Mouse (Mus musculus) adrenal gland (tissue): ENCODE results near the gene Bcar1.

Source experiments
- intact Hi-C: fragments of 180-260 bp; cut with DNase I; formaldehyde crosslinking; loops from one replicate; pipeline ENCODE4 v1.15.1; 2025
- microRNA-seq, 2 experiments: library from miRNA; unstranded; fragments of <30 nt; microRNA quantifications; one replicate each; pipeline ENCODE4; 2019

The Bcar1 gene

DNA sequence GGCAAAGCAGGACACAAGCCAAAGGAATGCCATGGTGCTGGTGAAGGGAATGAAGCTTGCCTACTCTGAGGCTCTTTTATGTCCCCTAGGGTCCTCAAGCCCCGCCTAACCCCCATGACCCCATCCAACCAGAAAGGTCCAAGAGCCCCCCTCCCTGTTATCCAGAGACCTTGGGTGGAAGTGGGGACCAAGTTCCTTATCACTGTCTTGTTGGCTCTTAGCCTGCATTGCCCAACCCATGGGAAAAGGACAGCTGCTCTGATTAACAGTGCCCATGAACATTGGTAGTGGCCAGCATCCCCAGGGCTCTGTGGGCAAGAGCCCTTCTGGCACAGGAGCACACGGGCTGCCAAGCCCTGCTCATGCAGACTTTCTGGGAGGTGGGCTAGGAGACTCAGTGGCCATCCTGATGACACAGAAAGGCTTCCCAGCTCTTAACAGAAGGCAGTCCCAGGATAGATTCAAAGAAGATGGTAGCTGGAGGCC lies 52.6 kb downstream of the Bcar1 start, which contains the start of gene Ctrb1:
TSS of gene Ctrb1 (minus strand) at position 51 of the 486 bp plus-strand sequence.
- intact Hi-C loops = no loop called here

DNA sequence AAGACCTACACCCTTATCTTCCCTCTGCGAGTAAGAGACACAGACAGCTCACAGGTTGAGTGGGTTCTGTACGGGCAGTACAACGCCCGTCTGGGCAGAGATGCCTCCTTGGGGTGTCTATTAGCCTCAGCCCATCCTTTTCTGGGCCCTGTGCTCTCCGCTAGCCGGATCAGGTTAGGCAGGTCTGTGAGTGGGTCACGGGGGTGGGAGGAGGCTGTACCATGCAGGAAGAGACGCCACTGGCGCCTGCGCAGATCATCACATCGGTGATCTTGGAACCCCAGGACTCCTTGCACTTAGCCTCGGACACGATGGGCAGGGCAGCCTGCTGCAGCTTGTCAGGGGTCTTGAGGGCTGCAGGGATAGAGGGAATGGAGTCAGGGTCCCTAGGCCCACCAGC lies 56.7 kb downstream of the Bcar1 start:
- intact Hi-C loops = no loop called here

DNA sequence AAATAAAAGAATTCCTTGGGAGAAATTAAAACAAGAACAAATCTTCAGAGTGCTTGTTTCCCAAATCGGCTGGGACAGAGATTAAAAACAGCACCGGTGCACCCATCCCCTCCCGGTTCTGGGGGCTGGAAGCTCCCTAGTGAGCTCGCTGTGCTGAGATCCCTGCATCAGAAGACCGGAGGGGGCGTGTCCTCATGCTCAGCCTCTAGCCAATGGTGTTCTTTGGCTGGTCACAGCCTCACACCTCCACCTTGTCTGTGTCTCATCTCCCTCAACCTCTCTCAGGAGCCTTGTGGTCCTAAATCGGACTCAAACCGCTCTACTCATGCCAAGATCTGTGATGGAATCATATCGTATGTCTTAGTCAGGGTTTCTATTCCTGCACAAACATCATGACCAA lies 61.1 kb downstream of the Bcar1 start:
- intact Hi-C loops = no loop called here

GRCm38 (mm10) chr8:111681153-111681552 lies 62.5 kb downstream of the Bcar1 start:
- intact Hi-C loops = no loop called here

DNA sequence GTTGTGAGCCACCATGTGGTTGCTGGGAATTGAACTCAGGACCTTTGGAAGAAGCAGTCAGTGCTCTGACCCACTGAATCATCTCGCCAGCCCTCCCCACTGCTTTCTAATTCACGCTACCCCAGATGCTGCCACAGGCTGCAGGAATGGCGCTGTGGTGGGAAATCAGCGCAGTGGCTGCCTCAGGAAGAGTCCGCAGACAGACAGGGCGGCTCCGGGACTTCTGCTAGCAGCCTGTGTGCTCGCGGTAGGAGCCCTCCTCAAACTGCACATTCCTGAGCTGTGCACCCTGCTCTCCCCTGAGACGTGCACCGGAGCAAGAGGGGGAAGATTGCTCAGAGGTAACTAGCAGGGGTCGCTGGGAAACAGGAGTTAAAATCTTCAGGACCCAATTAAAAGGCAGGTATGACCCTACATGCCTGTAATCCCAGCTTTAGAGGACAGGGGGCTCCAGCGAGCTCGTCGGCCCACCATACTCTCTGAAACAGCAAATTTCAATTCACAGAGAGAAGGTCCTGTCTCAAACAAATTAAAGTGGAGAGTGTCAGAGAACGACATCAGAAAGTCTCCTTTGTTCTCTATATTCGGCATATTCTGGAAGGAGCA lies 63.1 kb downstream of the Bcar1 start:
- intact Hi-C loops = no loop called here

- intact Hi-C loops = loop anchor here (1.0 kb wide), 1 partner anchor 145 kb away; no protein-coding TSS in a partner anchor
Measured at GRCm38 (mm10) chr8:111678848-111679247, 64.8 kb downstream of the Bcar1 start.

- intact Hi-C loops = loop anchor here (1.0 kb wide), 1 partner anchor 146 kb away; no protein-coding TSS in a partner anchor
Measured at GRCm38 (mm10) chr8:111678111-111678510, 65.5 kb downstream of the Bcar1 start.

DNA sequence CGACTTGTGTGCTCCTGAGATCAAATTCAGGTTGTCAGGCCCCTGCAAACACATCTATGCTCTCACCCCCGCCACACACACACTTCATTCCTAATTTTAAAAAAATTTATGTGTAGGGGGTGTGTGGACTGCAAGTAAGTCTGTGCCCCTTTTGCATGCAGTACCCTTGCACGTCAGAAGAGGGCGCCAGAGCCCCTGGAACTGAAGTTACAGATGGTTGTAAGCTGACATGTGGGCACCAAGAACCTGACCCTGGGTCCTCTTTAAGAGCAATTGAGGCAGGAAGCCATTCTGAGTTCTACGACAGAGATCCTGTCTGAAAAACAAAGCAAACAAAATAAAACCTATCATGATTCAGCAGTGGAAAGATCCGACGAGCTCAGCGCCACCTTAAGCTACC lies 67.4 kb downstream of the Bcar1 start:
- intact Hi-C loops = no loop called here

DNA sequence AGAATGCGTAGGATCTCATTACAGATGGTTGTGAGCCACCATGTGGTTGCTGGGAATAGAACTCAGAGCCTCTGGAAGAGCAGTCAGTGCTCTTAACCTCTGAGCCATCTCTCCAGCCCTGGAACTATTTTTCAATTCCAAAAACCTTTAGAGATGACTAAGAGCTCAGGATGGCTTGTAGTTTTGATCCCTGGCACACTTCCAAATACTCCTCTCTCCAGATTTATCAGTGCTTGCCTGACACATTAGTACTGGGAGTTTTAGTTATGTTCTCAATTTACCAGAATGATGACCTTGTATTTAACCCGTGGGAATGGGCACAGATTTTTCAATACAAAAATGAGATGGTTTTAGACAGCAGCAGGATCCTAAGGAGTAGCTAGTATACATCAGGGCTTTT lies 76.9 kb downstream of the Bcar1 start:
- intact Hi-C loops = loop anchor here (10.0 kb wide), 1 partner anchor 322 kb away; no protein-coding TSS in a partner anchor

- intact Hi-C loops = loop anchor here (10.0 kb wide), 1 partner anchor 318 kb away; no protein-coding TSS in a partner anchor
Measured at GRCm38 (mm10) chr8:111662473-111662872, 81.1 kb downstream of the Bcar1 start.

Small RNA genes within 50 kb of the gene (microRNA-seq; reads per million reads assigned to microRNA genes)
- 0 reads per million in 2 experiments for gene Mir7076
